Mouse (Mus musculus) small intestine, adult 2 months (tissue): ENCODE results near the gene Prss12.

Experiments used
- CTCF ChIP-seq: fragments of 200-500 bp; IDR thresholded peaks from 2 replicates; pipeline ENCODE4 v1.5.1; 2012; ENCODE audit warnings: low read depth, mild to moderate bottlenecking, control low read depth, inconsistent platforms, low read length, moderate library complexity, mixed read lengths; ENCODE audit not compliant: insufficient replicate concordance, insufficient read length; ENCODE audit errors: extremely low read depth
- POLR2A ChIP-seq: fragments of 200-500 bp; IDR thresholded peaks from 2 replicates; pipeline ENCODE4 v1.6.1; 2012; ENCODE audit warnings: low read depth, mild to moderate bottlenecking, control low read depth, inconsistent platforms, low read length, moderate library complexity

- TF ChIP-seq POLR2A (no peak), CTCF (no peak)
These were observed 103.8 kb downstream of the Prss12 start for GRCm38 (mm10) chr3:123550487-123550886.
